Mouse (Mus musculus) kidney, adult 2 months (tissue): ENCODE measurements around the gene Tmem121. TPM values are rescaled to one million over a fixed set of nuclear protein-coding genes. Genes with fewer than 3 reads are reported as not detected.
A peak's percentile ranks its signal among the peaks of the same experiment; 100 is the strongest.

Source experiments
- DNase-seq: peaks from one replicate; pipeline ENCODE4 v3.0.0; 2021
- H3K27ac ChIP-seq: fragments of 200-500 bp; 2 replicates; pipeline ENCODE4 v1.5.1; 2012; ENCODE audit warnings: low read depth, low read length, control low read depth, inconsistent platforms; ENCODE audit not compliant: insufficient read depth
- H3K27me3 ChIP-seq: fragments of 200-500 bp; replicated peaks from 2 replicates; pipeline ENCODE4 v1.6.1; 2012; ENCODE audit warnings: mild to moderate bottlenecking, moderate library complexity, low read length, inconsistent platforms; ENCODE audit not compliant: control insufficient read depth, insufficient read depth
- H3K36me3 ChIP-seq: fragments of 200-500 bp; 2 replicates; pipeline ENCODE4 v1.6.1; 2012; ENCODE audit warnings: mild to moderate bottlenecking, moderate library complexity, low read length, inconsistent platforms; ENCODE audit not compliant: control insufficient read depth, insufficient read depth
- H3K4me1 ChIP-seq: fragments of 200-500 bp; 2 replicates; pipeline ENCODE4 v1.6.1; 2011; ENCODE audit warnings: low read length; ENCODE audit not compliant: control insufficient read depth, insufficient read depth
- H3K4me3 ChIP-seq: fragments of 200-500 bp; 2 replicates; pipeline ENCODE4 v1.5.1; 2011; ENCODE audit warnings: mild to moderate bottlenecking, low read depth, low read length, control low read depth; ENCODE audit not compliant: insufficient read depth
- CTCF ChIP-seq: fragments of 200-500 bp; conservative IDR thresholded peaks from 2 replicates; pipeline ENCODE4 v1.5.1; 2011; ENCODE audit warnings: low read depth, mild to moderate bottlenecking, control low read depth, low read length, moderate library complexity, mixed read lengths; ENCODE audit not compliant: insufficient read depth, insufficient read length
- POLR2A ChIP-seq: fragments of 200-500 bp; IDR thresholded peaks from one replicate; pipeline ENCODE4 v1.6.1; 2011; ENCODE audit warnings: low read depth, low read length, control low read depth
- WGBS: fragments of 180-500 bp; shearing (Covaris S2); methylation state at CpG from one replicate; pipeline ENCODE4 v1.1.7; 2018; 5-methylcytosine and 5-hydroxymethylcytosine counted together
- polyA plus RNA-seq: library from polyadenylated mRNA; depleted of rRNA; stranded (reverse); fragments of >200 nt; gene quantifications from 2 replicates; pipeline ENCODE4 v1.2.3, GENCODE M21; 2012

The Tmem121 gene
- polyA plus RNA-seq, 1 experiment = 0.27 TPM

GRCm38 (mm10) chr12:113140616-113141411 lies 44.9 kb upstream of the Tmem121 start:
- WGBS = 5% methylated on average over 49 of the region's 49 CpGs
- Histone ChIP-seq H3K4me3 (peak overlapping the region; percentile 72), H3K27ac (peak overlapping the region; percentile 69), H3K36me3 (no peaks in the 10 kb centered on the region), H3K4me1 (peaks cover 6% of the 10 kb centered on the region), H3K27me3 (no peaks in the 10 kb centered on the region)
- DNase-seq = peak; percentile 59
- no peak for TF ChIP-seq POLR2A
- TF ChIP-seq CTCF = no peak

GRCm38 (mm10) chr12:113141531-113141973 lies 44.2 kb upstream of the Tmem121 start:
- peak overlapping the region; percentile 72 for H3K4me3 ChIP-seq
- WGBS = 24% methylated on average over 8 of the region's 8 CpGs
- H3K4me1 ChIP-seq = peaks cover 12% of the 10 kb centered on the region
- peak overlapping the region; percentile 69 for H3K27ac ChIP-seq
- peak; percentile 80 for DNase-seq
- no peak for TF ChIP-seq CTCF
- TF ChIP-seq POLR2A = no peak
- H3K36me3 ChIP-seq = no peaks in the 10 kb centered on the region
- no peaks in the 10 kb centered on the region for H3K27me3 ChIP-seq

- H3K4me3 ChIP-seq = peak overlapping the region; percentile 72
- peak; percentile 94 for DNase-seq
- TF ChIP-seq POLR2A = no peak
- TF ChIP-seq CTCF = no peak
- H3K4me1 ChIP-seq = peaks cover 15% of the 10 kb centered on the region
- H3K36me3 ChIP-seq = no peaks in the 10 kb centered on the region
- WGBS = 17% methylated on average over 15 of the region's 15 CpGs
- H3K27ac ChIP-seq = peak overlapping the region; percentile 86
- H3K27me3 ChIP-seq = no peaks in the 10 kb centered on the region
Observed at GRCm38 (mm10) chr12:113142021-113142975, 43.4 kb upstream of the Tmem121 start.

- TF ChIP-seq CTCF = no peak
- no peak for TF ChIP-seq POLR2A
- H3K36me3 ChIP-seq = no peaks in the 10 kb centered on the region
- 39% methylated on average over 7 of the region's 7 CpGs for WGBS
- H3K27me3 ChIP-seq = no peaks in the 10 kb centered on the region
- H3K27ac ChIP-seq = peak overlapping the region; percentile 86
- H3K4me3 ChIP-seq = peak overlapping the region; percentile 19
- peaks cover 15% of the 10 kb centered on the region for H3K4me1 ChIP-seq
- DNase-seq = no peak
Observed at GRCm38 (mm10) chr12:113143164-113143563, 42.6 kb upstream of the Tmem121 start.

- no peak overlapping the region for H3K4me3 ChIP-seq
- peaks cover 15% of the 10 kb centered on the region for H3K4me1 ChIP-seq
- H3K27me3 ChIP-seq = no peaks in the 10 kb centered on the region
- whole genome bisulfite sequencing = 72% methylated on average over 20 of the region's 20 CpGs
- no peaks in the 10 kb centered on the region for H3K36me3 ChIP-seq
- TF ChIP-seq CTCF = peak; percentile 74
- no peak for TF ChIP-seq POLR2A
- peak; percentile 60 for DNase-seq
- H3K27ac ChIP-seq = no peak overlapping the region
Observed at GRCm38 (mm10) chr12:113144001-113144756, 41.6 kb upstream of the Tmem121 start.

- DNase-seq = no peak
- TF ChIP-seq POLR2A = no peak
- no peak for TF ChIP-seq CTCF
- H3K36me3 ChIP-seq = no peaks in the 10 kb centered on the region
- H3K27ac ChIP-seq = no peak overlapping the region
- WGBS = 84% methylated on average over 16 of the region's 16 CpGs
- no peak overlapping the region for H3K4me3 ChIP-seq
- H3K27me3 ChIP-seq = no peaks in the 10 kb centered on the region
- H3K4me1 ChIP-seq = peaks cover 10% of the 10 kb centered on the region
Observed at GRCm38 (mm10) chr12:113144886-113145285, 40.8 kb upstream of the Tmem121 start.

GRCm38 (mm10) chr12:113145591-113145990 lies 40.1 kb upstream of the Tmem121 start:
- H3K27ac ChIP-seq = no peak overlapping the region
- 76% methylated on average over 5 of the region's 5 CpGs for WGBS

More at GRCm38 (mm10) chr12:113145591-113145990, 40.1 kb upstream of the Tmem121 start:
- Histone ChIP-seq H3K27me3 (no peaks in the 10 kb centered on the region), H3K4me1 (peaks cover 10% of the 10 kb centered on the region), H3K36me3 (no peaks in the 10 kb centered on the region), H3K4me3 (no peak overlapping the region)
- no peak for TF ChIP-seq CTCF
- no peak for TF ChIP-seq POLR2A
- no peak for DNase-seq
